Mouse (Mus musculus): ENCODE data around the gene Mst1. TPM values are rescaled to one million over a fixed set of nuclear protein-coding genes. Genes with fewer than 3 reads are reported as not detected.

Mst1 gene
- polyA plus RNA-seq, 1 experiment from 2014 or later, result 41.1 TPM

- Histone ChIP-seq H3K4me1 (replicated peaks) (peaks cover 91% of the 10 kb centered on the region), H3K27ac (replicated peaks) (peak overlapping the region; percentile 99), H3K9ac (peak overlapping the region; percentile 89), H3K4me2 (peak overlapping the region; percentile 85), H3K9me3 (replicated peaks) (no peaks in the 10 kb centered on the region), H3K36me3 (replicated peaks) (peaks cover 65% of the 10 kb centered on the region), H3K27me3 (peaks cover 3% of the 10 kb centered on the region; the same call in 1 of the 2 replicates), H3K4me3 (replicated peaks) (peak overlapping the region; percentile 44)
- WGBS (ENCODE audit: insufficient replicate concordance), result 13% methylated on average over 19 of the region's 19 CpGs
- ATAC-seq (ENCODE audit: insufficient read depth), result no peak
Observed at GRCm38 (mm10) chr9:108082549-108082948, 2.3 kb downstream of the Mst1 start.

DNA sequence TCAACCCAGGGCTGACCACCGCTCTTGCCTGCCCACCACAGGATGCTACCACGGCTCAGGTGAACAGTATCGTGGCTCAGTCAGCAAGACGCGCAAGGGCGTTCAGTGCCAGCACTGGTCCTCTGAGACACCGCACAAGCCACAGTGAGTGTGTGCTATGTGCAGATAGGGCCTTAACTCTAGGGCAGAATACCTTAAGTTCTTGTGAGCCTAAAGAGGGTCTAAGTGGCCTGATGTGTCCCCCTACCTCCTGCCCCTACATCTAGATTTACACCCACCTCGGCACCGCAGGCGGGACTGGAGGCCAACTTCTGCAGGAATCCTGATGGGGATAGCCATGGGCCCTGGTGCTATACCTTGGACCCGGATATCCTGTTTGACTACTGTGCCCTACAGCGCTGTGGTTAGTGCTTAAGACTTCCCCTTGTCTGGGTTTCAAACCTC lies 2.8 kb downstream of the Mst1 start, which contains the start of gene Rnf123:
Rnf123 (minus strand) TSS at position 359 of the 444 bp plus-strand sequence.
- Histone ChIP-seq H3K9me3 (replicated peaks) (no peaks in the 10 kb centered on the region), H3K4me1 (replicated peaks) (peaks cover 91% of the 10 kb centered on the region), H3K27me3 (peaks cover 3% of the 10 kb centered on the region; the same call in 1 of the 2 replicates), H3K9ac (peak within 1 kb of the TSS; percentile 89), H3K27ac (replicated peaks) (peak within 1 kb of the TSS; percentile 99), H3K36me3 (replicated peaks) (peaks cover 66% of the 10 kb centered on the region), H3K4me3 (replicated peaks) (peak within 1 kb of the TSS; percentile 44), H3K4me2 (peak within 1 kb of the TSS; percentile 85)
- peak; percentile 10 for ATAC-seq (ENCODE audit: insufficient read depth)
- 13% methylated on average over 12 of the region's 12 CpGs for WGBS (ENCODE audit: insufficient replicate concordance)

- peaks cover 71% of the 10 kb centered on the region for H3K36me3 ChIP-seq (replicated peaks)
- peak overlapping the region; percentile 89 for H3K9ac ChIP-seq
- no peak for ATAC-seq (ENCODE audit: insufficient read depth)
- peaks cover 3% of the 10 kb centered on the region; the same call in 1 of the 2 replicates for H3K27me3 ChIP-seq
- 32% methylated on average over 6 of the region's 6 CpGs for WGBS (ENCODE audit: insufficient replicate concordance)
- peak overlapping the region; percentile 44 for H3K4me3 ChIP-seq (replicated peaks)
- peak overlapping the region; percentile 85 for H3K4me2 ChIP-seq
- peaks cover 92% of the 10 kb centered on the region for H3K4me1 ChIP-seq (replicated peaks)
- H3K27ac ChIP-seq (replicated peaks), result peak overlapping the region; percentile 99
- H3K9me3 ChIP-seq (replicated peaks), result no peaks in the 10 kb centered on the region
Observed at GRCm38 (mm10) chr9:108083561-108083960, 3.3 kb downstream of the Mst1 start.

DNA sequence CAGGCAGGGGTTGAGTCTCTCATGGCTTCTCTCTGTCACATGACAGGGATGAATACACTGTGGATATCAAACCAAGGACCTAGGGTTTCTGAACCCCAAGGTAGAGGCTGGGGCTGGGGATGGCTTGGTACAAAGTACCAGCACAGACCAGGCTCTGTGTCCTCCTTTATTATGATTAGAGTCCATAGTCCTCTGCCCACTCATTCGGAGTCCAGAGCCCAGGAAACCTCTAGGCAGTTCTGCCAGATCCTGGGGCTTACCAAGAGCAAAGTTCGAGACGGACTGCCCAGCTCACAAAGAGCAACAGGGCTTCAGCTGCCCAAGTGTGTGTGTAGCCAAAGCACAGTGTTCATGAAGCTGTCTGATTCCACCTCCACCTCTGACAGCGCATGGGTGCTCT lies 5.0 kb downstream of the Mst1 start:
- H3K4me2 ChIP-seq, result peak overlapping the region; percentile 85
- H3K36me3 ChIP-seq (replicated peaks), result peaks cover 88% of the 10 kb centered on the region
- no peak for ATAC-seq (ENCODE audit: insufficient read depth)
- H3K9me3 ChIP-seq (replicated peaks), result no peaks in the 10 kb centered on the region
- H3K9ac ChIP-seq, result peak overlapping the region; percentile 26
- 87% methylated on average over 4 of the region's 4 CpGs for WGBS (ENCODE audit: insufficient replicate concordance)
- H3K27ac ChIP-seq (replicated peaks), result peak overlapping the region; percentile 99
- peaks cover 3% of the 10 kb centered on the region; the same call in 1 of the 2 replicates for H3K27me3 ChIP-seq
- H3K4me3 ChIP-seq (replicated peaks), result peak overlapping the region; percentile 17; the same call in 1 of the 2 replicates
- H3K4me1 ChIP-seq (replicated peaks), result peaks cover 98% of the 10 kb centered on the region

GRCm38 (mm10) chr9:108090611-108091120 lies 10.4 kb downstream of the Mst1 start:
- no peak overlapping the region for H3K9ac ChIP-seq
- H3K27ac ChIP-seq (replicated peaks), result no peak overlapping the region; the same call in 1 of the 2 replicates
- ATAC-seq (ENCODE audit: insufficient read depth), result no peak
- no peaks in the 10 kb centered on the region for H3K9me3 ChIP-seq (replicated peaks)
- H3K4me1 ChIP-seq (replicated peaks), result peaks cover 79% of the 10 kb centered on the region
- H3K4me2 ChIP-seq, result no peak overlapping the region
- H3K27me3 ChIP-seq, result no peaks in the 10 kb centered on the region
- peaks cover 74% of the 10 kb centered on the region for H3K36me3 ChIP-seq (replicated peaks)
- no peak overlapping the region for H3K4me3 ChIP-seq (replicated peaks)
- WGBS (ENCODE audit: insufficient replicate concordance), result 90% methylated on average over 7 of the region's 7 CpGs

GRCm38 (mm10) chr9:108093586-108093985 lies 13.3 kb downstream of the Mst1 start:
- WGBS (ENCODE audit: insufficient replicate concordance), result 53% methylated on average over 10 of the region's 10 CpGs
- H3K4me2 ChIP-seq, result peak overlapping the region; percentile 81
- peaks cover 76% of the 10 kb centered on the region for H3K4me1 ChIP-seq (replicated peaks)
- ATAC-seq (ENCODE audit: insufficient read depth), result no peak
- peak overlapping the region; percentile 99 for H3K27ac ChIP-seq (replicated peaks)
- peak overlapping the region; percentile 80 for H3K4me3 ChIP-seq (replicated peaks)
- peak overlapping the region; percentile 92 for H3K9ac ChIP-seq
- H3K36me3 ChIP-seq (replicated peaks), result peaks cover 45% of the 10 kb centered on the region
- H3K9me3 ChIP-seq (replicated peaks), result no peaks in the 10 kb centered on the region
- no peaks in the 10 kb centered on the region for H3K27me3 ChIP-seq

GRCm38 (mm10) chr9:108094184-108094941 lies 14.1 kb downstream of the Mst1 start, which contains the start of gene Apeh:
Gene Apeh (minus strand): TSS chr9:108094606.
- H3K27me3 ChIP-seq, result no peaks in the 10 kb centered on the region
- H3K4me1 ChIP-seq (replicated peaks), result peaks cover 78% of the 10 kb centered on the region
- H3K27ac ChIP-seq (replicated peaks), result peak within 1 kb of the TSS; percentile 99
- WGBS (ENCODE audit: insufficient replicate concordance), result under 1% methylated on average over 52 of the region's 52 CpGs
- no peaks in the 10 kb centered on the region for H3K9me3 ChIP-seq (replicated peaks)
- H3K36me3 ChIP-seq (replicated peaks), result peaks cover 41% of the 10 kb centered on the region
- H3K4me3 ChIP-seq (replicated peaks), result peak within 1 kb of the TSS; percentile 80
- peak; percentile 86 for ATAC-seq (ENCODE audit: insufficient read depth)
- peak within 1 kb of the TSS; percentile 92 for H3K9ac ChIP-seq
- H3K4me2 ChIP-seq, result peak within 1 kb of the TSS; percentile 81

GRCm38 (mm10) chr9:108094998-108095411 lies 14.8 kb downstream of the Mst1 start:
- under 1% methylated on average over 16 of the region's 16 CpGs for WGBS (ENCODE audit: insufficient replicate concordance)
- H3K4me3 ChIP-seq (replicated peaks), result peak overlapping the region; percentile 80
- peaks cover 41% of the 10 kb centered on the region for H3K36me3 ChIP-seq (replicated peaks)
- H3K9me3 ChIP-seq (replicated peaks), result no peaks in the 10 kb centered on the region
- H3K4me2 ChIP-seq, result peak overlapping the region; percentile 81
- H3K27ac ChIP-seq (replicated peaks), result peak overlapping the region; percentile 99
- H3K9ac ChIP-seq, result peak overlapping the region; percentile 80
- no peaks in the 10 kb centered on the region for H3K27me3 ChIP-seq
- H3K4me1 ChIP-seq (replicated peaks), result peaks cover 78% of the 10 kb centered on the region
- peak; percentile 85 for ATAC-seq (ENCODE audit: insufficient read depth)

DNA sequence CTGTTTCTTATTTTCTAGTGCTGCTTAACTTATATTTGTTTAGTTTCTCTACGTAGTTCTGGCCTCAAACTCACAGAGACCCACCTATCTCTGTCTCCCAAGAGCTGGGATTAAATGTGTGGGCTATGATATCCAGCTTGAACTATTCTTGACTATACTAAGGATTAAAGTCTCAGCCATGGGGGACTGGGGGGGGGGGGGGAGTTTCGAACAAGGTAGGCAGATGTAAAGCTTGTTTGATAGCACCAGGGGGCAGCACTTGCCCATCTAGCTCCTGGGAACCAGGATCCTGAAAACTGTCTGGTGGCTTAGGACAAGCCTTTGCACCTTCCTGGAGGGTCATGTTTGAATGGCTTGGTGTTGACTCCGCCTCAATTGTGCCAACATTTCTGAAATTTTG lies 15.3 kb downstream of the Mst1 start:
- Histone ChIP-seq H3K27me3 (no peaks in the 10 kb centered on the region), H3K4me1 (replicated peaks) (peaks cover 74% of the 10 kb centered on the region), H3K27ac (replicated peaks) (peak overlapping the region; percentile 99), H3K4me2 (peak overlapping the region; percentile 81), H3K9ac (peak overlapping the region; percentile 80), H3K36me3 (replicated peaks) (peaks cover 36% of the 10 kb centered on the region), H3K9me3 (replicated peaks) (no peaks in the 10 kb centered on the region), H3K4me3 (replicated peaks) (peak overlapping the region; percentile 80)
- ATAC-seq (ENCODE audit: insufficient read depth), result peak; percentile 11; the same call in 1 of the 2 replicates
- 3% methylated on average over 3 of the region's 3 CpGs for WGBS (ENCODE audit: insufficient replicate concordance)

- Histone ChIP-seq H3K36me3 (replicated peaks) (peaks cover 35% of the 10 kb centered on the region), H3K4me3 (replicated peaks) (peak overlapping the region; percentile 80), H3K4me1 (replicated peaks) (peaks cover 73% of the 10 kb centered on the region), H3K9me3 (replicated peaks) (no peaks in the 10 kb centered on the region), H3K27me3 (no peaks in the 10 kb centered on the region), H3K4me2 (peak overlapping the region; percentile 81), H3K27ac (replicated peaks) (peak overlapping the region; percentile 99), H3K9ac (peak overlapping the region; percentile 80)
- WGBS (ENCODE audit: insufficient replicate concordance), result 39% methylated on average over 10 of the region's 10 CpGs
- ATAC-seq (ENCODE audit: insufficient read depth), result no peak
Observed at GRCm38 (mm10) chr9:108095949-108096712, 15.9 kb downstream of the Mst1 start.

Data from liver, embryonic 15.5 days (tissue).